Comparison of ENCODE assay signal across 8 mouse cellular contexts in genomic region chr9:124312171-124313142, GRCm38 (mm10). TPM values are rescaled to one million over a fixed set of nuclear protein-coding genes. Genes with fewer than 3 reads are reported as not detected.
DNase-seq lines count a peak whose midpoint lies in the region; ATAC-seq and TF ChIP-seq lines count a peak whose summit lies in the region.

TSS of gene 2010315B03Rik (minus strand) at chr9:124312696.

- H3K4me3 ChIP-seq in embryonic facial prominence, embryonic 13.5 days = peak within 1 kb of the TSS; percentile 70
- peak within 1 kb of the TSS; percentile 91 for H3K4me3 ChIP-seq in kidney, adult 2 months (ENCODE audit: insufficient read depth, low read depth, low read length)
- H3K4me3 ChIP-seq in limb, embryonic 12.5 days (replicated peaks) = peak within 1 kb of the TSS; percentile 64
- peak within 1 kb of the TSS; percentile 90 for H3K4me3 ChIP-seq in midbrain, embryonic 15.5 days
- peak within 1 kb of the TSS; percentile 82 for H3K4me3 ChIP-seq in spleen, adult 2 months (ENCODE audit: extremely low read depth, insufficient read depth, insufficient read length)

- no peaks in the 10 kb centered on the region for H3K27me3 ChIP-seq in embryonic facial prominence, embryonic 13.5 days
- no peaks in the 10 kb centered on the region for H3K27me3 ChIP-seq in kidney, adult 2 months (replicated peaks; ENCODE audit: control insufficient read depth, insufficient read depth, low read length)
- H3K27me3 ChIP-seq in limb, embryonic 12.5 days = no peaks in the 10 kb centered on the region
- no peaks in the 10 kb centered on the region for H3K27me3 ChIP-seq in midbrain, embryonic 15.5 days (replicated peaks)
- H3K27me3 ChIP-seq in spleen, adult 2 months (ENCODE audit: control insufficient read depth, insufficient read depth, low read length) = no peaks in the 10 kb centered on the region

- WGBS in embryonic facial prominence, embryonic 13.5 days = 1% methylated on average over 21 of the region's 22 CpGs
- under 1% methylated on average over 21 of the region's 22 CpGs for WGBS in kidney, adult 2 months
- whole genome bisulfite sequencing in limb, embryonic 12.5 days = 3% methylated on average over 21 of the region's 22 CpGs
- WGBS in midbrain, embryonic 15.5 days = 2% methylated on average over 21 of the region's 22 CpGs
- 1% methylated on average over 21 of the region's 22 CpGs for WGBS in spleen, adult 2 months

- H3K9me3 ChIP-seq in embryonic facial prominence, embryonic 13.5 days = no peaks in the 10 kb centered on the region
- H3K9me3 ChIP-seq in limb, embryonic 12.5 days = no peaks in the 10 kb centered on the region
- peaks cover 2% of the 10 kb centered on the region; the same call in 1 of the 2 replicates for H3K9me3 ChIP-seq in midbrain, embryonic 15.5 days

- peak; percentile 99 for ATAC-seq in embryonic facial prominence, embryonic 13.5 days (ENCODE audit: insufficient number of reproducible peaks, insufficient read depth, low FRiP score, low TSS enrichment, low read depth)
- peak; percentile 100 for ATAC-seq in limb, embryonic 12.5 days (ENCODE audit: insufficient number of reproducible peaks, insufficient read depth, low FRiP score, low TSS enrichment, low read depth)
- ATAC-seq in midbrain, embryonic 15.5 days (replicated peaks) = peak; percentile 99

- peak; percentile 70 for TF ChIP-seq POLR2A in kidney, adult 2 months (IDR thresholded peaks at IDR 0.05; ENCODE audit: low read depth, low read length)
- peak; percentile 73; the same call in 1 of the 2 replicates for TF ChIP-seq POLR2A in spleen, adult 2 months (IDR thresholded peaks at IDR 0.05; ENCODE audit: low read depth, low read length)

- H3K4me1 ChIP-seq in embryonic facial prominence, embryonic 13.5 days = peaks cover 5% of the 10 kb centered on the region
- H3K4me1 ChIP-seq in kidney, adult 2 months (ENCODE audit: control insufficient read depth, insufficient read depth, low read length) = peaks cover 5% of the 10 kb centered on the region; the same call in 1 of the 2 replicates
- H3K4me1 ChIP-seq in limb, embryonic 12.5 days (replicated peaks) = peaks cover 4% of the 10 kb centered on the region; the same call in 1 of the 2 replicates
- peaks cover 12% of the 10 kb centered on the region for H3K4me1 ChIP-seq in midbrain, embryonic 15.5 days
- peaks cover 11% of the 10 kb centered on the region; the same call in 1 of the 2 replicates for H3K4me1 ChIP-seq in spleen, adult 2 months (ENCODE audit: control insufficient read depth, insufficient read depth, insufficient read length)

- H3K9ac ChIP-seq in embryonic facial prominence, embryonic 13.5 days = peak within 1 kb of the TSS; percentile 83
- peak within 1 kb of the TSS; percentile 76 for H3K9ac ChIP-seq in limb, embryonic 12.5 days (replicated peaks)
- peak within 1 kb of the TSS; percentile 76 for H3K9ac ChIP-seq in midbrain, embryonic 15.5 days

- peak within 1 kb of the TSS; percentile 86 for H3K27ac ChIP-seq in embryonic facial prominence, embryonic 13.5 days
- peak within 1 kb of the TSS; percentile 93 for H3K27ac ChIP-seq in kidney, adult 2 months (ENCODE audit: insufficient read depth, low read depth, low read length)
- H3K27ac ChIP-seq in limb, embryonic 12.5 days = peak within 1 kb of the TSS; percentile 84
- H3K27ac ChIP-seq in midbrain, embryonic 15.5 days = peak within 1 kb of the TSS; percentile 91
- H3K27ac ChIP-seq in spleen, adult 2 months (ENCODE audit: insufficient read depth, low read length) = peak within 1 kb of the TSS; percentile 94

- H3K4me2 ChIP-seq in embryonic facial prominence, embryonic 13.5 days = peak within 1 kb of the TSS; percentile 64
- H3K4me2 ChIP-seq in limb, embryonic 12.5 days = peak within 1 kb of the TSS; percentile 60
- peak within 1 kb of the TSS; percentile 64 for H3K4me2 ChIP-seq in midbrain, embryonic 15.5 days

- no peaks in the 10 kb centered on the region for H3K36me3 ChIP-seq in embryonic facial prominence, embryonic 13.5 days
- H3K36me3 ChIP-seq in kidney, adult 2 months (ENCODE audit: control insufficient read depth, insufficient read depth, low read length) = no peaks in the 10 kb centered on the region
- no peaks in the 10 kb centered on the region for H3K36me3 ChIP-seq in limb, embryonic 12.5 days
- H3K36me3 ChIP-seq in midbrain, embryonic 15.5 days (replicated peaks) = no peaks in the 10 kb centered on the region
- H3K36me3 ChIP-seq in spleen, adult 2 months (ENCODE audit: control insufficient read depth, insufficient read depth, low read length) = 0 out of 2 replicates have a peak, but pooled peaks cover 1% of the 10 kb centered on the region

- DNase-seq in 3134 (ENCODE audit: extremely low read depth, insufficient read length, low spot score) = peak; percentile 87
- peak; percentile 91 to 93 for DNase-seq in adrenal gland, postnatal 36 days
- peak; percentile 91 to 95 for DNase-seq in heart, adult 18-20 months
- peak; percentile 96 for DNase-seq in kidney, adult 2 months
- DNase-seq in spleen, adult 2 months (ENCODE audit: low read depth in 1 of 2, low spot score in 2 of 2) = peak; percentile 76 to 84

- 0 out of 2 replicates have a peak, but pooled peaks have one; percentile 9 for TF ChIP-seq CTCF in kidney, adult 2 months (conservative IDR thresholded peaks at IDR 0.05; ENCODE audit: insufficient read depth, insufficient read length, low read depth, low read length)
- TF ChIP-seq CTCF in spleen, adult 2 months (IDR thresholded peaks at IDR 0.05; ENCODE audit: extremely low read depth, insufficient read depth, insufficient read length, insufficient replicate concordance) = no peak

RNA-seq across cellular contexts. Expression of gene 2010315B03Rik, which starts in this region (rescaled TPM):
- 10 to 100 TPM; 14.6 to 21.4 TPM for total RNA-seq in adrenal gland, postnatal 36 days (2021)
- 6.3 and 8.4 TPM in 2 replicates for polyA plus RNA-seq in embryonic facial prominence, embryonic 13.5 days (2015; fragmentation: Nextera tagmentation; extraction: Ambion mirVana)
- total RNA-seq in heart, adult 18-20 months (2021) = 1 to 10 TPM; 8.8 to 9.8 TPM
- polyA plus RNA-seq in kidney, adult 2 months (2012; rRNA removed) = 4.5 and 6.3 TPM in 2 replicates
- 5.1 and 5.4 TPM in 2 replicates for polyA plus RNA-seq in limb, embryonic 12.5 days (2016; fragmentation: Nextera tagmentation; extraction: Ambion mirVana)
- 13.8 TPM in 2 replicates for polyA plus RNA-seq in midbrain, embryonic 15.5 days (2015; fragmentation: Nextera tagmentation; extraction: Ambion mirVana)
- polyA plus RNA-seq in spleen, adult 2 months (2012; rRNA removed) = 2.1 and 2.6 TPM in 2 replicates

Comparison
In these comparisons a context has a peak if more than half of its experiments do, and no peak if none do; other contexts are left out.
1. Peak in every context shown above with its lines: DNase-seq, ATAC-seq, H3K4me3 ChIP-seq and H3K27ac ChIP-seq.